Mouse (Mus musculus) intestine, postnatal 0 days (tissue): ENCODE results near the gene Lypd3. TPM values are rescaled to one million over a fixed set of nuclear protein-coding genes. Genes with fewer than 3 reads are reported as not detected.

Experiments used
- ATAC-seq: fragments of 200-750 bp; cut with Nextera tagmentation; 2 replicates; pipeline ENCODE4 v1.8.0; 2017; ENCODE audit warnings: mild to moderate bottlenecking, moderate TSS enrichment, moderate library complexity
- H3K27ac ChIP-seq: fragments of 300-500 bp; sonication (generic); 2 replicates; pipeline ENCODE4 v1.5.1; 2014; ENCODE audit warnings: mild to moderate bottlenecking, low read depth, low read length, moderate library complexity
- H3K27me3 ChIP-seq: fragments of 300-500 bp; sonication (generic); replicated peaks from 2 replicates; pipeline ENCODE4 v1.6.1; 2014; ENCODE audit warnings: low read length, mixed read lengths; ENCODE audit not compliant: control insufficient read depth, insufficient read depth
- H3K36me3 ChIP-seq: fragments of 300-500 bp; sonication (generic); 2 replicates; pipeline ENCODE4 v1.6.1; 2014; ENCODE audit warnings: mild to moderate bottlenecking, moderate library complexity; ENCODE audit not compliant: control insufficient read depth, insufficient read depth
- H3K4me1 ChIP-seq: fragments of 300-500 bp; sonication (generic); replicated peaks from 2 replicates; pipeline ENCODE4 v1.6.1; 2014; ENCODE audit warnings: antibody characterized with exemption, low read length, mixed read lengths; ENCODE audit not compliant: control insufficient read depth, insufficient read depth
- H3K4me2 ChIP-seq: fragments of 300-500 bp; sonication (generic); replicated peaks from 2 replicates; pipeline ENCODE4 v1.6.1; 2014; ENCODE audit warnings: low read depth, mild to moderate bottlenecking, moderate library complexity
- H3K4me3 ChIP-seq: fragments of 300-500 bp; sonication (generic); 2 replicates; pipeline ENCODE4 v1.5.1; 2014; ENCODE audit warnings: low read depth, low read length
- H3K9ac ChIP-seq: fragments of 300-500 bp; sonication (generic); 2 replicates; pipeline ENCODE4 v1.6.1; 2014; ENCODE audit warnings: mild to moderate bottlenecking, low read depth, low read length
- H3K9me3 ChIP-seq: fragments of 300-500 bp; sonication (generic); 2 replicates; pipeline ENCODE4 v1.6.1; 2016; ENCODE audit warnings: mixed run types; ENCODE audit not compliant: control insufficient read depth
- CTCF ChIP-seq: sonication (generic); IDR thresholded peaks from 2 replicates; pipeline ENCODE4 v1.5.1; 2016; ENCODE audit warnings: low read depth, mild to moderate bottlenecking, control low read depth, antibody characterized with exemption, moderate library complexity
- WGBS: fragments of 180-500 bp; shearing (Covaris S2); extraction: QIAGEN DNeasy Blood & Tissue Kit; methylation state at CpG from one replicate; pipeline ENCODE4 v1.1.7; 2014; 5-methylcytosine and 5-hydroxymethylcytosine counted together
- polyA plus RNA-seq: library from polyadenylated mRNA; unstranded; fragments of >200 nt; fragmentation: Nextera tagmentation; extraction: Ambion mirVana; gene quantifications from 2 replicates; pipeline ENCODE4 v1.2.1, GENCODE M21; 2015

Lypd3 gene
- polyA plus RNA-seq, 1 experiment from 2014 or later: 0.13 TPM

- Histone ChIP-seq H3K27me3 (no peaks in the 10 kb centered on the region), H3K36me3 (no peaks in the 10 kb centered on the region), H3K27ac (no peak overlapping the region), H3K9me3 (no peaks in the 10 kb centered on the region), H3K9ac (no peak overlapping the region), H3K4me1 (peaks cover 6% of the 10 kb centered on the region; the same call in 1 of the 2 replicates), H3K4me3 (no peak overlapping the region), H3K4me2 (no peak overlapping the region)
- 79% methylated on average over 6 of the region's 6 CpGs for WGBS
- no peak for ATAC-seq
- TF ChIP-seq CTCF: no peak
Observed at GRCm38 (mm10) chr7:24592781-24593180, 43.6 kb upstream of the Lypd3 start.

GRCm38 (mm10) chr7:24593621-24594308 lies 42.6 kb upstream of the Lypd3 start:
- ATAC-seq: peak; percentile 76
- no peak for TF ChIP-seq CTCF
- Histone ChIP-seq H3K27me3 (no peaks in the 10 kb centered on the region), H3K36me3 (no peaks in the 10 kb centered on the region), H3K4me3 (peak overlapping the region; percentile 58), H3K9me3 (no peaks in the 10 kb centered on the region), H3K4me1 (0 out of 2 replicates have a peak, but pooled peaks cover 3% of the 10 kb centered on the region), H3K9ac (peak overlapping the region; percentile 43; the same call in 1 of the 2 replicates), H3K4me2 (peak overlapping the region; percentile 84), H3K27ac (no peak overlapping the region)
- WGBS: 2% methylated on average over 39 of the region's 39 CpGs

- Histone ChIP-seq H3K27me3 (no peaks in the 10 kb centered on the region), H3K9me3 (no peaks in the 10 kb centered on the region), H3K9ac (no peak overlapping the region), H3K4me2 (peak overlapping the region; percentile 84), H3K27ac (no peak overlapping the region), H3K36me3 (no peaks in the 10 kb centered on the region), H3K4me3 (peak overlapping the region; percentile 58), H3K4me1 (0 out of 2 replicates have a peak, but pooled peaks cover 3% of the 10 kb centered on the region)
- TF ChIP-seq CTCF: no peak
- WGBS: 7% methylated on average over 13 of the region's 13 CpGs
- ATAC-seq: 0 out of 2 replicates have a peak, but pooled peaks have one; percentile 16
Observed at GRCm38 (mm10) chr7:24594309-24594803, 42.0 kb upstream of the Lypd3 start.

- TF ChIP-seq CTCF: no peak
- ATAC-seq: no peak
- peak overlapping the region; percentile 7; the same call in 1 of the 2 replicates for H3K4me2 ChIP-seq
Observed at GRCm38 (mm10) chr7:24595464-24595863, 40.9 kb upstream of the Lypd3 start.

GRCm38 (mm10) chr7:24598121-24598520 lies 38.2 kb upstream of the Lypd3 start:
- H3K9ac ChIP-seq: no peak overlapping the region
- H3K36me3 ChIP-seq: no peaks in the 10 kb centered on the region
- H3K4me2 ChIP-seq: no peak overlapping the region
- WGBS: 52% methylated on average over 4 of the region's 4 CpGs
- no peaks in the 10 kb centered on the region for H3K9me3 ChIP-seq
- H3K4me1 ChIP-seq: 0 out of 2 replicates have a peak, but pooled peaks cover 3% of the 10 kb centered on the region
- H3K27ac ChIP-seq: no peak overlapping the region
- no peak for TF ChIP-seq CTCF
- ATAC-seq: no peak
- no peaks in the 10 kb centered on the region for H3K27me3 ChIP-seq
- H3K4me3 ChIP-seq: no peak overlapping the region

More at GRCm38 (mm10) chr7:24595464-24595863, 40.9 kb upstream of the Lypd3 start:
- H3K4me3 ChIP-seq: no peak overlapping the region; the same call in 1 of the 2 replicates
- no peaks in the 10 kb centered on the region for H3K27me3 ChIP-seq
- H3K27ac ChIP-seq: no peak overlapping the region
- 67% methylated on average over 2 of the region's 2 CpGs for WGBS
- 0 out of 2 replicates have a peak, but pooled peaks cover 3% of the 10 kb centered on the region for H3K4me1 ChIP-seq
- H3K36me3 ChIP-seq: no peaks in the 10 kb centered on the region
- H3K9me3 ChIP-seq: no peaks in the 10 kb centered on the region
- no peak overlapping the region for H3K9ac ChIP-seq

- peak; percentile 53 for TF ChIP-seq CTCF
- H3K27ac ChIP-seq: no peak overlapping the region
- WGBS: 67% methylated on average over 15 of the region's 15 CpGs
Observed at GRCm38 (mm10) chr7:24599211-24600067, 36.9 kb upstream of the Lypd3 start.

More at GRCm38 (mm10) chr7:24599211-24600067, 36.9 kb upstream of the Lypd3 start:
- H3K27me3 ChIP-seq: no peaks in the 10 kb centered on the region
- H3K9ac ChIP-seq: no peak overlapping the region
- 0 out of 2 replicates have a peak, but pooled peaks cover 3% of the 10 kb centered on the region for H3K4me1 ChIP-seq
- no peak overlapping the region for H3K4me2 ChIP-seq
- H3K9me3 ChIP-seq: no peaks in the 10 kb centered on the region
- no peak for ATAC-seq
- no peaks in the 10 kb centered on the region for H3K36me3 ChIP-seq
- H3K4me3 ChIP-seq: no peak overlapping the region
